Mouse (Mus musculus) stomach, postnatal 0 days (tissue): ENCODE results near the gene Eef1a1. TPM values are rescaled to one million over a fixed set of nuclear protein-coding genes. Genes with fewer than 3 reads are reported as not detected.
"Not testable (repeated sequence)": the region's sequence is repeated elsewhere in the genome, so short reads cannot be mapped to it uniquely, and the experiment has no call there.

Source experiments
- ATAC-seq: fragments of 200-750 bp; cut with Nextera tagmentation; 2 replicates; pipeline ENCODE4 v1.8.0; 2017; ENCODE audit not compliant: low FRiP score, low TSS enrichment
- DNase-seq: peaks from one replicate; pipeline ENCODE4 v3.0.0-alpha.2; 2016; ENCODE audit warnings: low spot score
- H3K27ac ChIP-seq: fragments of 300-500 bp; sonication (generic); replicated peaks from 2 replicates; pipeline ENCODE4 v1.5.1; 2014; ENCODE audit warnings: mild to moderate bottlenecking, control low read depth
- H3K27me3 ChIP-seq: fragments of 300-500 bp; sonication (generic); 2 replicates; pipeline ENCODE4 v1.6.1; 2014; ENCODE audit warnings: low read length; ENCODE audit not compliant: control insufficient read depth, insufficient read depth
- H3K36me3 ChIP-seq: fragments of 300-500 bp; sonication (generic); 2 replicates; pipeline ENCODE4 v1.6.1; 2014; ENCODE audit warnings: low read length, mixed read lengths; ENCODE audit not compliant: control insufficient read depth, insufficient read depth
- H3K4me1 ChIP-seq: fragments of 300-500 bp; sonication (generic); replicated peaks from 2 replicates; pipeline ENCODE4 v1.6.1; 2014; ENCODE audit warnings: antibody characterized with exemption; ENCODE audit not compliant: control insufficient read depth, insufficient read depth
- H3K4me2 ChIP-seq: fragments of 300-500 bp; sonication (generic); replicated peaks from 2 replicates; pipeline ENCODE4 v1.6.1; 2014; ENCODE audit warnings: low read depth, mild to moderate bottlenecking, control low read depth, moderate library complexity
- H3K4me3 ChIP-seq: fragments of 300-500 bp; sonication (generic); 2 replicates; pipeline ENCODE4 v1.5.1; 2014; ENCODE audit warnings: low read depth, low read length, control low read depth
- H3K9ac ChIP-seq: fragments of 300-500 bp; sonication (generic); 2 replicates; pipeline ENCODE4 v1.6.1; 2014; ENCODE audit warnings: mild to moderate bottlenecking, low read length, control low read depth, mixed read lengths
- H3K9me3 ChIP-seq: fragments of 300-500 bp; sonication (generic); 2 replicates; pipeline ENCODE4 v1.6.1; 2016; ENCODE audit warnings: low read length; ENCODE audit not compliant: control insufficient read depth
- CTCF ChIP-seq: IDR thresholded peaks from 2 replicates; pipeline ENCODE4 v1.5.1; 2016; ENCODE audit warnings: antibody characterized with exemption, low read depth, mild to moderate bottlenecking, moderate library complexity
- EP300 ChIP-seq: optimal IDR thresholded peaks from 2 replicates; pipeline ENCODE3; 2016; ENCODE audit warnings: antibody characterized with exemption
- WGBS: fragments of 180-500 bp; shearing (Covaris S2); extraction: QIAGEN DNeasy Blood & Tissue Kit; methylation state at CpG from one replicate; pipeline ENCODE4 v1.1.7; 2014; 5-methylcytosine and 5-hydroxymethylcytosine counted together
- polyA plus RNA-seq: library from polyadenylated mRNA; unstranded; fragments of >200 nt; fragmentation: Nextera tagmentation; extraction: Ambion mirVana; gene quantifications from 2 replicates; pipeline ENCODE4 v1.2.1, GENCODE M21; 2015

The Eef1a1 gene
- polyA plus RNA-seq, 1 experiment from 2014 or later = 2,673 TPM

GRCm38 (mm10) chr9:78500386-78500785 lies 11.4 kb upstream of the Eef1a1 start:
- no peaks in the 10 kb centered on the region for H3K9me3 ChIP-seq
- H3K4me3 ChIP-seq = no peak overlapping the region
- no peaks in the 10 kb centered on the region for H3K36me3 ChIP-seq
- no peaks in the 10 kb centered on the region for H3K27me3 ChIP-seq
- DNase-seq = no peak
- ATAC-seq = no peak
- no peak overlapping the region for H3K27ac ChIP-seq
- H3K4me1 ChIP-seq = no peaks in the 10 kb centered on the region
- WGBS = 61% methylated on average over 3 of the region's 3 CpGs
- no peak overlapping the region for H3K4me2 ChIP-seq
- H3K9ac ChIP-seq = no peak overlapping the region
- TF ChIP-seq CTCF = no peak
- no peak for TF ChIP-seq EP300

GRCm38 (mm10) chr9:78493171-78493570 lies 4.2 kb upstream of the Eef1a1 start:
- DNase-seq (no peak), ATAC-seq (no peak)
- Histone ChIP-seq H3K4me3 (no peak overlapping the region), H3K4me2 (no peak overlapping the region), H3K4me1 (no peaks in the 10 kb centered on the region), H3K27ac (no peak overlapping the region), H3K27me3 (no peaks in the 10 kb centered on the region), H3K9me3 (no peaks in the 10 kb centered on the region), H3K36me3 (no peaks in the 10 kb centered on the region), H3K9ac (no peak overlapping the region)
- no peak for TF ChIP-seq CTCF
- TF ChIP-seq EP300 = no peak
- 80% methylated on average over 7 of the region's 7 CpGs for WGBS

GRCm38 (mm10) chr9:78492254-78492653 lies 3.3 kb upstream of the Eef1a1 start:
- DNase-seq (no peak), ATAC-seq (no peak)
- Histone ChIP-seq H3K9ac (no peak overlapping the region), H3K9me3 (no peaks in the 10 kb centered on the region), H3K4me1 (no peaks in the 10 kb centered on the region), H3K27ac (no peak overlapping the region), H3K27me3 (no peaks in the 10 kb centered on the region), H3K4me3 (no peak overlapping the region), H3K4me2 (no peak overlapping the region), H3K36me3 (no peaks in the 10 kb centered on the region)
- no peak for TF ChIP-seq EP300
- TF ChIP-seq CTCF = no peak
- WGBS = 90% methylated on average over 3 of the region's 3 CpGs

DNA sequence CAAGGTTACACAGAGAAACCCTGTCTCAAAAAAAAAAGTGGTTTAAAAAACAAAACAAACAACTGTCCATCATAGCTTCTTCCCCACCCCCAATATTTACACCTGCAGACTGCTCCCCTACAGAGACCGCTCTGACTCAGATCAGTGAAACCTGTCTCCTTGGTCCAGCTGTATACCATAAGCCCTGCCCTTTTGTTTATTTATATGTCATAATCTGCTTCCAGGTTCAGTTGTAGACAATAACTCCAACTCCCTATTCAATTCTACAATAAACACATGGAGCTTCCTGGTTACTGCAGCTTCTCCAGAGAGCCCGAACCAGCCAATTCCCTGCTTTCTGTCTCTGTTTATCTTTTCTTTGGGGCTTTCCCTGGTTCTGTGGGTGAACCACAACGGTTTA lies 2.2 kb upstream of the Eef1a1 start:
- H3K36me3 ChIP-seq = no peaks in the 10 kb centered on the region
- no peak overlapping the region for H3K4me3 ChIP-seq
- H3K27ac ChIP-seq = no peak overlapping the region
- no peak overlapping the region for H3K4me2 ChIP-seq
- TF ChIP-seq EP300 (no peak), CTCF (no peak)
- no peaks in the 10 kb centered on the region for H3K4me1 ChIP-seq
- 42% methylated on average over 3 of the region's 3 CpGs for WGBS
- no peaks in the 10 kb centered on the region for H3K9me3 ChIP-seq
- ATAC-seq (peak; percentile 36; the same call in 1 of the 2 replicates), DNase-seq (no peak)
- no peaks in the 10 kb centered on the region for H3K27me3 ChIP-seq
- H3K9ac ChIP-seq = no peak overlapping the region

GRCm38 (mm10) chr9:78488021-78488420 lies 930 bp downstream of the Eef1a1 start:
- not testable (repeated sequence) for H3K4me2 ChIP-seq
- WGBS = 84% methylated on average over 5 of the region's 5 CpGs

GRCm38 (mm10) chr9:78484660-78485059 lies 4.3 kb downstream of the Eef1a1 start:
- DNase-seq (no peak), ATAC-seq (no peak)
- H3K36me3 ChIP-seq = no peaks in the 10 kb centered on the region
- TF ChIP-seq EP300 (no peak), CTCF (no peak)
- no peak overlapping the region for H3K4me3 ChIP-seq
- H3K4me2 ChIP-seq = no peak overlapping the region
- H3K27ac ChIP-seq = no peak overlapping the region
- WGBS = 68% methylated on average over 3 of the region's 3 CpGs
- no peaks in the 10 kb centered on the region for H3K27me3 ChIP-seq
- no peaks in the 10 kb centered on the region for H3K4me1 ChIP-seq
- H3K9me3 ChIP-seq = no peaks in the 10 kb centered on the region
- H3K9ac ChIP-seq = no peak overlapping the region

More at GRCm38 (mm10) chr9:78488021-78488420, 930 bp downstream of the Eef1a1 start:
- not testable (repeated sequence) for H3K27me3 ChIP-seq, ATAC-seq, H3K36me3 ChIP-seq, H3K4me1 ChIP-seq, H3K9me3 ChIP-seq, H3K9ac ChIP-seq, H3K27ac ChIP-seq, DNase-seq, H3K4me3 ChIP-seq
